Mouse (Mus musculus) gastrocnemius, postnatal 25 days (tissue): ENCODE data around the gene Serpinb3c. TPM values are rescaled to one million over a fixed set of nuclear protein-coding genes. Genes with fewer than 3 reads are reported as not detected.
"Not testable (repeated sequence)": the region's sequence is repeated elsewhere in the genome, so short reads cannot be mapped to it uniquely, and the experiment has no call there.

ENCODE experiments used
- DNase-seq: peaks from one replicate; pipeline ENCODE4 v3.0.0; 2022
- long read RNA-seq, 2 experiments: library from polyadenylated mRNA; stranded (forward); transcript quantifications; one replicate each; pipeline ENCODE4 v2.0.0; 2021
- total RNA-seq, 2 experiments: library from RNA; stranded (reverse); gene quantifications; 1 replicate in 1 of 2; 2 replicates in 1 of 2; pipeline ENCODE4 v1.2.3; 2021

The Serpinb3c gene
- not detected for total RNA-seq
- long read RNA-seq, experiment 1 = 0 reads
- long read RNA-seq, experiment 2 = 0 reads

- not testable (repeated sequence) for DNase-seq
Observed at GRCm38 (mm10) chr1:107278261-107278660, at the start of gene Serpinb3c, which contains the start of gene Serpinb3b. TSS of gene Serpinb3c (minus strand) at chr1:107278371. TSS of gene Serpinb3b (minus strand) at chr1:107278361.

DNA sequence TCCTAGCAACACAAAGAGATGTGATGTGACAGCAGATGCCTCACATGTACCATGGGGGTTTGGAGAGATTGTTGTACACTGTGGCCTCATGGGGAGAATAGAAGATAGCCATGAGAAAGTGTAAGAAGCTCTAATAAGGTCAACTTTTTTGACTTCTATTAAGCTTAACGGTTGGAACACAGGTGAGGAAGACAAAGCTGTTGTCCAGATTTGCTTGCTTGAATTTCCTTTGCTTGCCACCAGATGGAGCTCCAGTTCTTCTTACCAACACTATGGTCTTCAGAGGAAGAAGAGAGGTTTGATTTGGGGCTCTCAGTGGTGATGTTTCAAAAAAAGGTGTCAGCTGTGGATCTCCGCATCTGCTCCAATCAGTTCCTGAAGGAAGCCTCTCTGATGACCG, 35.0 kb downstream of the Serpinb3c start:
- not testable (repeated sequence) for DNase-seq

Other genes starting within 250 kb of the Serpinb3c start
- gene Serpinb3a, start 226.1 kb downstream of the Serpinb3c start, total RNA-seq = not detected
- gene Serpinb3d, start 194.9 kb downstream of the Serpinb3c start, total RNA-seq = not detected
- gene Serpinb3b, start within 50 bp of the Serpinb3c start, total RNA-seq = not detected
- not detected for gene Serpinb11, start 82.8 kb upstream of the Serpinb3c start, total RNA-seq
- gene Serpinb7, start 121.3 kb upstream of the Serpinb3c start, total RNA-seq = not detected
- gene Serpinb2, start 233.1 kb upstream of the Serpinb3c start, total RNA-seq = not detected